Mouse (Mus musculus): Measurements from ENCODE around the gene Lpar4. TPM values are rescaled to one million over a fixed set of nuclear protein-coding genes. Genes with fewer than 3 reads are reported as not detected.

Gene Lpar4
- total RNA-seq (2021), result 10 to 100 TPM; 11.8 to 12.0 TPM

DNA sequence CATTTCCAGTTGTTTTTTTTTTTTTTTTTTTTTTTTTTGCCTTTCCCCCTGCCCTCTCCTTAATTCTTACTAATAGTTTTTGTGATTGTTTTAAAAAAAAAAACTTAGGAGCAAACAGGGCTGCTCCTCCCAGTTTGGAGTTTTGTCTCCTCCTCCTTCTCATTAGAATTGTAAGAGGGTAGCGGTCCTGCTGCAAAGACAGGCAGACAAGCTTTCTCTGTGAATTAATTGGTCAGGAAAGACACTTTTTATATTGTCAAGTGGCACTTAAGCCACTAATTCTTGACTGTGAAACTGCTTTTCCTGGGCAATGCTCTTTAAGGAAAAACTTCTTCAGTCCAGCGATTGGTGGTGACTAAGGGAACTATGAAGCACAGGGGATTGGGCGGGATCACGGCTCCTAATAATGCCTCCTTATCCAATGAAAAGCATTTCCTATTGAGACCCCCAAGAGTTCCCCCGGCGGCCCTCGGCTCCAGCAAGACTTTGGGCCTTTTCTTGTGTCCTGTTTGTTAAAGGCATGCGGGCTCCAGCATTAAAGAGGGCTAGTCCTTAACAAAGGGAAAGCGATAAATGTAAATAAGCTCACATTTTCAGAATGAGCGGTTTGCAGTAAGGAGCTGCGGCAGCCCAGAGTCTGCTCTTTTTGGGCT lies at the start of gene Lpar4:
TSS of gene Lpar4 (plus strand) at position 451 of the 653 bp plus-strand sequence.
- peak; percentile 41 to 45 for DNase-seq
- intact Hi-C loops (cut with DNase I), result loop anchor here (10.0 kb wide), 2 partner anchors 126 to 224 kb away; partner anchors contain the start of gene P2ry10b

DNA sequence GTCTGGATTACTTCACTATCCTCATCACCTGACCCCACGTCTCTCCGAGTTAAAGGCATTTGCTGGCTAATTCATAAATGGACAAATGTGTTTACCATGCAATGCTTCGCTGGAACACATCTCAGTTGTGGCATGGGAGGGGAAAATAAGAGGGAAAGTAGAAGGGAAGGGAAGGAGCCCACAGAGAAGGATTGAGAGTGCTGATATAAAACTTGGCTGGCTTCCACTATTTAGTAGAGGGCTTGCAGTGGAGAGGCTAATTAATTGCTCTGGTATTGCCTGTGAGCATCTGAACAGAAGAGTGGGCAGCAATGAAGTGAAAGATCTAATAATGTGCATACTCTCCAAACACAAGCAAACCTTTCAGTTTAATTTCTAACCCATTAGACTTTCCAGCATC lies 49.0 kb upstream of the Lpar4 start:
- intact Hi-C loops (cut with DNase I), result no loop called here
- DNase-seq, result no peak

DNA sequence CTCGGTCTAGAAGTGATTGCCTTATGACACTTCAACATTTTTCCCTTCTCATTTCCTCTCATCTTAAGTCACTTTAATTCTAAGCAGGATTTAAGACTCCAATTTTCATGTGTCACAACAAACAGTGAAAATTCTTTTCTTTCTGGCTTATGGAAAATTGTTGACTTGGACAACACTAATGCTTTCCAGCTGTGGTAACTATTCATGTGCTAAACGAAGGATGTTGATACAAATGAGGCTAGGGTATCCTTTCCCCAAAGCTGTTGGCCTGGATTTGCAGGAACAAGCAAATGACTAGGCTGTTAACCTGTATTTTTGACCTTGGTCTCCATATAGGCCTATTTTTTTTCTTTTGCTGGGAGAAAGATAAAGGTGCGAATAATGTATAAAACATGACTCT lies 48.5 kb upstream of the Lpar4 start:
- DNase-seq, result no peak
- intact Hi-C loops (cut with DNase I), result no loop called here

DNA sequence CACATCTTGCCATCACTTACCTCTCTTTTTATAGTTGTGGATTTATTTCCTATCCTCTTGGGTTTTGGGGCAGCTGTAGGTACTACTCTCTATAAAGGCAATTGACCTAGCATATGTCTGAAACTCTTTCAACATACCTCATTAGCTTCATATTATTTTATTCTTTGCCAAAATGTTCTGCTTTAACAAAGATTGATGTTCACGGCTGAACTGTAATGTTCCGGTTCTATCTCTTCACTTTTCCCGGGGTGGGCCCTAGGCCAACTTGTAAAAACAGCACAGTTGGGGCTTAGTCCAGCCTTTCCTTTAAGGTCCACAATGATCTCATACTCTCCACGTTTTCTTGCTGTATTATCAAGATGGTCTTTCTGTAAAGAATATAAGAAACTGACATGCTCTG lies 48.1 kb upstream of the Lpar4 start:
- peak; percentile 5 to 11 for DNase-seq
- intact Hi-C loops (cut with DNase I), result no loop called here

DNA sequence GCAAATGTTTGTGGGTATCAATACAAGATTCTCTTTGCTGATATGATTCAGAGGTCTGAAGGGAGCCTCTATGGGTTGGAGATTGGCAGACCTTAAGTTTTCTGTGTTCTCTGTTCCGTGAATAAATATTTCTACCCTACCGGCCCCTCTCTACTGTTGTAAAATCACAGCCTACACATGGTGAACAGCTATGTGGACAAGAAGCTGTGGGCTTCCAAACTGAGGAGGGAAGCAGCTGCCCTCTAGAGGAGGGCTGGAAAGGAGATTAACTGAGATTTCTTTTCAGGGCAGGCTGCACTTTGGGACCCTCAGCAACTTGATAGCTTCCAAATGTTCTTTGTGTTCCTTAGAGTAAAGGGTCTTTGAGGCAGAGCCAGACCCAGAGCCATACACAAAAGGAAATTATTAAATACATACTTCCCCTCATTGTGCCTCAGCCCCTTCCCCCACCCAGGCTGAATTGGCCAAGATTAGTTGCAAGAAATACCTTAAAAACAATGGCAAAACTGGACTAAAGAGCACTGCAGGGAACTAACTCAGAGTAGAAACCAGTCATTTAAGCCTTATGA lies 22.6 kb upstream of the Lpar4 start:
- peak; percentile 8 to 18 for DNase-seq
- intact Hi-C loops (cut with DNase I), result loop anchor here (5.0 to 10.0 kb wide), 2 partner anchors 103 to 270 kb away; no protein-coding TSS in a partner anchor

DNA sequence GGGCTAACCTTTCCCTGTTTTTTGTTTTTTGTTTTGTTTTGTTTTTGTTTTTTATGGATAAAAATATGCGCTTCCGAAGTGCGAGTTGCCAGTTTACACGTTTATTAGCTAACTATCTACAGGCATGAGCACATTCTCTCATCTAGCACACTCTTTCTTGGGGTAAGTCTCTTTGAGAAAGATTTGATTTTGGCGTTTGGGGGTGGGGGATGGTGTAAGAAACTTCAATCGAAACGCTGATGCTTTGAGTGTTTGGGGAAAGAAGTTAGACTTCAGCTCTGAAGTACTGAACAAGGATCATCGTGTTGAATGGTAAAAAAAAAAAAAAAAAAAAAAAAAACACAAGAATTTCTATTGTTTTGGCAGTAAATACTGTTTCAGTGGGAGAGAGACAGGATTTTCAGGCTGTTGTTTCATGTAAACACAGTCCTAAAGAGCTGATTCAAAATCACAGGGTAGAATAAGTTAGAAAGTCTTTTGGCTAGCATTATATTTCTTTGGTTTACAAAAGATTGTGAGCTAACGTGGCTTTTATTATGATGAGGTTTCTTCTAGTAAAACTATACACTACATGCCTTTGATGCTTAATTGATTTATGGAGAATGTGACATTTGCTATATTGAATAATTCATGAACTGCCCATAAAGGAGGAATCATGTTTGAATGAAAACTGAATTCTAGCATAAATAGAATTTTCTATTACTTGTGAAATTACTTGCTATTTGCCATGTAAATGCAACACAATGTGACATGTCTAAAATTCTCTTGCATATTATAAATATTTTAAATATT lies 599 bp downstream of the Lpar4 start:
- intact Hi-C loops (cut with DNase I), result loop anchor here (10.0 kb wide), 2 partner anchors 126 to 224 kb away; partner anchors contain the start of gene P2ry10b
- peak in 1 of 2 experiments; percentile 8 for DNase-seq

DNA sequence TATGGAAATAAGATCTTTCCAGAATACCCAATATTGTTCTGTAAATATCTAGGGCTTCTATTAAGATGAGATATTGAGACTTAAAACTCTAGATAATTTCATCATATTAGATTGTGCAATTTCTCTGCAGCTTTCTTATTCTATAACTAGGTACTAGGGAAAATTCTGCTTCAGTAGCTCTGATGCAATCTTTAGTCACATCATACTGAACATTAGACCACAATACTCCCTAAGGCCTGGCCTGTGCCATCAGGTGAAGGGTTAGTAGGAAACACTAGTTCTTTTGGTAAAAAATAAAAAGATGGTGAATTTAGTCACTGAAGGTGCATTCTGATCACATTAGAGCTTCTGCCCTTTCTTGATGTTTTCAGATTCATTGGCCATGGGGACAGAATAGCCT lies 4.1 kb downstream of the Lpar4 start:
- no peak for DNase-seq
- intact Hi-C loops (cut with DNase I), result loop anchor here (10.0 kb wide), 2 partner anchors 130 to 220 kb away; partner anchors contain the start of gene P2ry10b

DNA sequence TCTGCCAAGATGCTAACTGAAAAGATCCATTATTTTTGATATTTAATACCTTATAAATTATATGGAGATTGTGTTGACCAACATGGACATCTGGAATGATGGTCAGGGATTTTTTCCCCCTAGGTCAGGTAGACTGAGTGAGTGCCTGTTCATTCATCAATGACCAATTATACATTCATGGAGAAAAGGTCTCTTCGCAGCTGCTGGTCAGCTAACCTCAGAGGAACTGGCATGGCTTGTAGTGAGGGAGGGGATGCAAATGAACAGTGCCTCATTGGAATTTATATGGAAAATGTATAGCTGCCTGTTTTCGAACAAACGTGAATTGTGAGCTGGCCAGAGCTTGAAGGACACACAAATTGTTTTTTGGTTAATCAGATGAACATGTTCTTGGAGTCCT lies 18.9 kb downstream of the Lpar4 start:
- no peak for DNase-seq
- intact Hi-C loops (cut with DNase I), result no loop called here

DNA sequence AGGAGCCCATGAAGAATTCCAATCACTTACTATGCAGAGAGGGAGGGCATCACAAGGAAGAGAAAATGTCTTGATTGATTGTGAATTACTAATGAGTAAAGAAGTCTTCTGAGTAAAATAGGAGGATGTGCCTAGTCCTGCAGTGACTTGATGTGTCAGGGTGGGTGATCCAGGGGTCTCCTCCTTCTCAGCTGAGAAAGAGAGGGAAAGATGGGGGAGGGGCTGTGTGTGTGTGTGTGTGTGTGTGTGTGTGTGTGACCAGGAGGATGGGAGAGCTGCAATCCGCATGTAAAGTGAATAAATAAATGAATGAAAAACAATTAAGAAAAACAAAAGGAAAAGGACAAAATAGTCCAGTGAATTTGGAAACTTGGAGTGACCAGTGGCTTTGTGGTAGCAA lies 30.1 kb downstream of the Lpar4 start:
- intact Hi-C loops (cut with DNase I), result no loop called here

DNA sequence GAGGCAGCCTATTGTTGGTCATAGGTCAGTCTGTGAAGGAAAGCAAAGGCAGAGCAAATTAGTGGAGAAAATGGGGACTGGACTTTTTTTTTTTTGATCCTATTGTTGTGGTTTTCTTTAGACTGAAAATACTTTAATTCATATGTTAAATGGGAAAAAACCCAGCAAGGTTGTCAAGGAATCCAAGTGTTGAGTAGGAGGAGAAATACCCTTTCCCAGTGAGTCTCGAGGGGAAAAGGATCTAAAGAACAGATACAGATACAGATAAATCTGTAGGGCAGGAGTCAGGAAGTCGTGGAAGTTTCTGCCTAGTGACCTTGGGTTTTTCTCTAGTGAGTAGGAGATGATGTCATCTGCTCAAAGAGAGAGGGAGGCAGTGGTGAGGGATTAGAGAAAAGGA lies 30.6 kb downstream of the Lpar4 start:
- intact Hi-C loops (cut with DNase I), result no loop called here
- no peak for DNase-seq

More for the DNA sequence above, 30.1 kb downstream of the Lpar4 start:
- no peak for DNase-seq

DNA sequence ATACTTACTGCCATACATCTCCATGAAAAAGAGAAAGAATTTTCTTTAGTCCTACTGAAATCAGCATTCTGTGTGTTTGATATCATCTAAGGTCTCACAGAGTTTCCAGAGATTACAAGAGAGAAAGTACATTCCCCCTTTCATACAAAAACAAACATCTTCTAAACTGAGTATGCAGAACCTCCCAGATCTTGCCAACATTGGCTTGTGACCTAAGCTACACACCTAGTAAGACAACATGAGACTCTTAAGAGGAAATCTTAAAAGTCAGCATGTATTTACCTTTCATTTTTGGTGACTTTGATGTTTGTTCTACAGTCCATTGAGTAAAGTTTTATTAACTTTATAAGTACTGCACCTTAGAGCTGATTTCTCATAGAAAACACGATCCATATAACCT lies 33.4 kb downstream of the Lpar4 start:
- intact Hi-C loops (cut with DNase I), result no loop called here
- no peak for DNase-seq

DNA sequence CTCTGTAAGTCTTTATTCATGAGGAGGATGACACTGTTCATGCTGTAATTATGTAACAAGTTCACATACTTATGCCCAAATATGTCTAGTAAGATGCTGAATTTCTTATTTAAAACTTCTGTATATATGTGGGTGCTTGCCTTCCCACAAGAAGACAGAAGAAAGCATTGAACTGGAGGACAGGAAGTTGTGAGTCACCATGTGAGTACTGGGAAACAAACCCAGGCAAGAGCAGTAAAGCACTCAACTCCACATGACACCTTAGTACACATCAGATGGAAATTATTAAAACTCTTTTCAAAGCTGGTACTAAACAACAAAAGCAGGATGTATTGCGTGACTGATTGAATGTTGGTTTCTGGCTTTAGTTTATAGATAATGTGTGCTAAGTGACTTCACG lies 41.8 kb downstream of the Lpar4 start:
- intact Hi-C loops (cut with DNase I), result no loop called here
- no peak for DNase-seq

DNA sequence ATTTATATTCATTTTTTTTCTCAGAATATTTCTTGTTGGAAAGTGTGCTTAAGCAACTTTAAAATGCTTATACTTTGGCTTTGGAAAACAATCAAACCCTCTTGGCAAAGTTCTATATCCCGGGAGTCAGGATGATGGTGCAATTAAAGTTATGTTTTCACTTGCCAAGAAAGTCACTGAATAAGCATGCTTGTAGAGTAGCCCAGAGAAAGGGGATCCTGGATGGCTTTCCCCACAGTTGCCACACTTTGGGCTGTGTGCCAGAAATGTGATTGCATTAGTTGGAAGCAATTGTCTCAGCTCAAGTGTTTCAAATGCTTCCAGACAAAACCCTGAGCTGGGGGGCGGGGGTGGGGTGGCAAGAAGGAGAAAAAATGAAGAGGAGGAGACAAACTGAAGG lies 43.9 kb downstream of the Lpar4 start:
- intact Hi-C loops (cut with DNase I), result no loop called here
- DNase-seq, result peak; percentile 14 to 15

Other genes starting within 250 kb of the Lpar4 start
- 1 to 10 TPM; 5.3 to 6.7 TPM for gene Rtl3, start 80.0 kb upstream of the Lpar4 start, total RNA-seq (2021)
- gene P2ry10, start 167.9 kb downstream of the Lpar4 start, total RNA-seq (2021), result under 1 TPM; 0.17 to 0.26 TPM
- gene P2ry10b, start 228.3 kb downstream of the Lpar4 start, total RNA-seq (2021), result 1 to 10 TPM; 3.9 to 4.3 TPM

All from heart, postnatal 10 days (tissue).